9 mouse cellular contexts compared by ENCODE assay signal in genomic region chr15:91571981-91572380, GRCm38 (mm10). TPM values are rescaled to one million over a fixed set of nuclear protein-coding genes. Genes with fewer than 3 reads are reported as not detected.
DNase-seq lines count a peak whose midpoint lies in the region; ATAC-seq and TF ChIP-seq lines count a peak whose summit lies in the region.
"Had no signal": no experiment of that assay in that cellular context is flagged by ENCODE, and none has a peak within 500 bp of the region (broad histone marks: within the 10 kb centered on the region; RNA-seq: fewer than 3 reads in every experiment).

No protein-coding gene starts in this region.

- no peaks in the 10 kb centered on the region; the same call in 1 of the 2 replicates for H3K4me1 ChIP-seq in heart, postnatal 0 days (ENCODE audit: control insufficient read depth, insufficient read depth)
- peaks cover 13% of the 10 kb centered on the region for H3K4me1 ChIP-seq in embryonic facial prominence, embryonic 10.5 days
- H3K4me1 ChIP-seq in hindbrain, embryonic 16.5 days (ENCODE audit: control insufficient read depth, insufficient read depth, low read depth, low read length) = peaks cover 10% of the 10 kb centered on the region
- peaks cover 24% of the 10 kb centered on the region for H3K4me1 ChIP-seq in midbrain, embryonic 15.5 days

- no peak overlapping the region for H3K27ac ChIP-seq in heart, postnatal 0 days (ENCODE audit: low read depth)
- H3K27ac ChIP-seq in embryonic facial prominence, embryonic 10.5 days (replicated peaks) = peak overlapping the region; percentile 85; the same call in 1 of the 2 replicates
- 0 out of 2 replicates have a peak overlapping the region, but pooled peaks have one; percentile 21 for H3K27ac ChIP-seq in hindbrain, embryonic 16.5 days (ENCODE audit: low read depth, low read length)
- 0 out of 2 replicates have a peak overlapping the region, but pooled peaks have one; percentile 87 for H3K27ac ChIP-seq in midbrain, embryonic 15.5 days

- H3K9me3 ChIP-seq in heart, postnatal 0 days (replicated peaks; ENCODE audit: control insufficient read depth, low read length) = no peaks in the 10 kb centered on the region
- H3K9me3 ChIP-seq in embryonic facial prominence, embryonic 10.5 days = no peaks in the 10 kb centered on the region
- no peaks in the 10 kb centered on the region for H3K9me3 ChIP-seq in hindbrain, embryonic 16.5 days (ENCODE audit: control insufficient read depth, low read length)
- no peaks in the 10 kb centered on the region for H3K9me3 ChIP-seq in midbrain, embryonic 15.5 days

- intact Hi-C loops in heart, postnatal 36 days (cut with DNase I) = no loop called here

- DNase-seq in heart, postnatal 0 days (ENCODE audit: low spot score) = no peak
- no peak for DNase-seq in heart, postnatal 36 days
- no peak for DNase-seq in embryonic facial prominence, embryonic 10.5 days (ENCODE audit: low spot score)
- no peak for DNase-seq in urinary bladder, postnatal 14 days (ENCODE audit: low spot score)
- no peak for DNase-seq in adrenal gland, adult 18-20 months (ENCODE audit: low spot score in 2 of 2)

- no peak for TF ChIP-seq CTCF in heart, postnatal 0 days (IDR thresholded peaks at IDR 0.05; ENCODE audit: low read depth)

- 11% methylated on average over 8 of the region's 8 CpGs for WGBS in heart, postnatal 0 days
- WGBS in embryonic facial prominence, embryonic 10.5 days = 7% methylated on average over 8 of the region's 8 CpGs
- 7% methylated on average over 8 of the region's 8 CpGs for WGBS in hindbrain, embryonic 16.5 days
- whole genome bisulfite sequencing in midbrain, embryonic 15.5 days = 4% methylated on average over 8 of the region's 8 CpGs

- TF ChIP-seq EP300 in heart, postnatal 0 days (IDR thresholded peaks at IDR 0.05; ENCODE audit: low read depth) = no peak

- H3K36me3 ChIP-seq in heart, postnatal 0 days (replicated peaks; ENCODE audit: control insufficient read depth, insufficient read depth, low read length) = no peaks in the 10 kb centered on the region
- no peaks in the 10 kb centered on the region for H3K36me3 ChIP-seq in embryonic facial prominence, embryonic 10.5 days (replicated peaks)
- H3K36me3 ChIP-seq in hindbrain, embryonic 16.5 days (ENCODE audit: control insufficient read depth, insufficient read depth, low read length) = no peaks in the 10 kb centered on the region
- no peaks in the 10 kb centered on the region for H3K36me3 ChIP-seq in midbrain, embryonic 15.5 days (replicated peaks)
- H3K36me3 ChIP-seq: G1E had no signal

- H3K4me2 ChIP-seq in heart, postnatal 0 days (ENCODE audit: low read depth, low read length) = peak overlapping the region; percentile 94
- H3K4me2 ChIP-seq in hindbrain, embryonic 16.5 days (ENCODE audit: low read length) = peak overlapping the region; percentile 90
- peak overlapping the region; percentile 93 for H3K4me2 ChIP-seq in midbrain, embryonic 15.5 days

- H3K27me3 ChIP-seq in heart, postnatal 0 days (ENCODE audit: control insufficient read depth, insufficient read depth, low read length) = peaks cover 29% of the 10 kb centered on the region
- peaks cover 23% of the 10 kb centered on the region for H3K27me3 ChIP-seq in embryonic facial prominence, embryonic 10.5 days (replicated peaks; ENCODE audit: low read depth, poor library complexity, severe bottlenecking)
- no peaks in the 10 kb centered on the region for H3K27me3 ChIP-seq in hindbrain, embryonic 16.5 days (replicated peaks; ENCODE audit: control insufficient read depth, insufficient read depth, low read length)
- no peaks in the 10 kb centered on the region for H3K27me3 ChIP-seq in midbrain, embryonic 15.5 days (replicated peaks)

- ATAC-seq in heart, postnatal 0 days (ENCODE audit: insufficient read depth, low read depth) = no peak
- ATAC-seq in hindbrain, embryonic 16.5 days = no peak
- ATAC-seq in midbrain, embryonic 15.5 days (replicated peaks) = no peak
- no peak for ATAC-seq in megakaryocyte progenitor cell, adult 5-6 weeks (replicated peaks; ENCODE audit: poor library complexity)

- peak overlapping the region; percentile 63 for H3K4me3 ChIP-seq in heart, postnatal 0 days (ENCODE audit: low read depth, low read length)
- H3K4me3 ChIP-seq in embryonic facial prominence, embryonic 10.5 days = peak overlapping the region; percentile 69
- H3K4me3 ChIP-seq in hindbrain, embryonic 16.5 days (ENCODE audit: low read length) = peak overlapping the region; percentile 92
- H3K4me3 ChIP-seq in midbrain, embryonic 15.5 days = peak overlapping the region; percentile 95

- H3K9ac ChIP-seq in heart, postnatal 0 days (replicated peaks; ENCODE audit: low read depth, low read length) = peak overlapping the region; percentile 63
- H3K9ac ChIP-seq in hindbrain, embryonic 16.5 days (ENCODE audit: low read depth, low read length) = peak overlapping the region; percentile 95
- H3K9ac ChIP-seq in midbrain, embryonic 15.5 days = peak overlapping the region; percentile 83

RNA-seq across cellular contexts. Expression of gene Slc2a13, which starts 1.1 kb away (rescaled TPM):
- 1.6 and 3.8 TPM in 2 replicates for total RNA-seq in heart, postnatal 0 days (2014; rRNA removed; ENCODE audit: low replicate concordance)
- polyA plus RNA-seq in heart, postnatal 0 days (2015; fragmentation: Nextera tagmentation; extraction: Ambion mirVana) = 0.33 and 0.37 TPM in 2 replicates
- 1 to 10 TPM; 1.0 to 1.1 TPM for total RNA-seq in heart, postnatal 36 days (2021)
- polyA plus RNA-seq in embryonic facial prominence, embryonic 10.5 days (2016; fragmentation: Nextera tagmentation; extraction: Ambion mirVana) = 0.44 and 0.50 TPM in 2 replicates
- 4.6 and 4.7 TPM in 2 replicates for polyA plus RNA-seq in hindbrain, embryonic 16.5 days (2015; fragmentation: Nextera tagmentation; extraction: Ambion mirVana)
- 3.7 and 4.1 TPM in 2 replicates for polyA plus RNA-seq in midbrain, embryonic 15.5 days (2015; fragmentation: Nextera tagmentation; extraction: Ambion mirVana)
- total RNA-seq in megakaryocyte progenitor cell, adult 5-6 weeks (2015) = 0.39 TPM in 1 of 2 replicates, not detected in the other
- 0.08 TPM in 1 of 2 replicates, not detected in the other for total RNA-seq in megakaryocyte progenitor cell, adult 5-6 weeks (2017)
- total RNA-seq in adrenal gland, adult 18-20 months (2021) = 1 to 10 TPM; 3.6 to 3.9 TPM
- polyA plus RNA-seq: G1E had no signal
